Mouse (Mus musculus) midbrain, embryonic 11.5 days (tissue): ENCODE measurements at regions not wholly inside any gene's neighbourhood (a gene's known extent, or its start where the extent isn't known, plus 50 kb on each side); places are given as distances from the start of the nearest gene placed in this dataset.

Source experiments
- ATAC-seq: fragments of 200-750 bp; cut with Nextera tagmentation; 2 replicates; pipeline ENCODE4 v1.8.0; 2017; ENCODE audit warnings: moderate TSS enrichment, moderate library complexity; ENCODE audit not compliant: low FRiP score
- DNase-seq: peaks from one replicate; pipeline ENCODE4 v3.0.0; 2015; ENCODE audit warnings: low spot score; ENCODE audit errors: missing footprints
- H3K27ac ChIP-seq: fragments of 300-500 bp; sonication (generic); 2 replicates; pipeline ENCODE4 v1.5.1; 2014; ENCODE audit warnings: low read depth, low read length
- H3K27me3 ChIP-seq: fragments of 300-500 bp; sonication (generic); 2 replicates; pipeline ENCODE4 v1.6.1; 2014; ENCODE audit warnings: mild to moderate bottlenecking, low read length, moderate library complexity, mixed read lengths; ENCODE audit not compliant: control insufficient read depth, insufficient read depth
- H3K36me3 ChIP-seq: fragments of 300-500 bp; sonication (generic); 2 replicates; pipeline ENCODE4 v1.6.1; 2014; ENCODE audit warnings: mild to moderate bottlenecking, low read length, moderate library complexity, mixed read lengths; ENCODE audit not compliant: control insufficient read depth, insufficient read depth
- H3K4me1 ChIP-seq: fragments of 300-500 bp; sonication (generic); 2 replicates; pipeline ENCODE4 v1.6.1; 2014; ENCODE audit warnings: low read length; ENCODE audit not compliant: control insufficient read depth, insufficient read depth
- H3K4me2 ChIP-seq: fragments of 300-500 bp; sonication (generic); 2 replicates; pipeline ENCODE4 v1.6.1; 2014; ENCODE audit warnings: mild to moderate bottlenecking, moderate library complexity
- H3K4me3 ChIP-seq: fragments of 300-500 bp; sonication (generic); 2 replicates; pipeline ENCODE4 v1.5.1; 2014; ENCODE audit warnings: low read depth, low read length
- H3K9ac ChIP-seq: fragments of 300-500 bp; sonication (generic); 2 replicates; pipeline ENCODE4 v1.6.1; 2014; ENCODE audit warnings: low read length
- H3K9me3 ChIP-seq: fragments of 300-500 bp; sonication (generic); 2 replicates; pipeline ENCODE4 v1.6.1; 2016; ENCODE audit warnings: low read length; ENCODE audit not compliant: control insufficient read depth
- WGBS: fragments of 180-500 bp; shearing (Covaris S2); extraction: QIAGEN DNeasy Blood & Tissue Kit; methylation state at CpG from one replicate; pipeline ENCODE4 v1.1.7; 2014; 5-methylcytosine and 5-hydroxymethylcytosine counted together

- Histone ChIP-seq H3K9ac (no peak overlapping the region), H3K4me3 (no peak overlapping the region), H3K27me3 (no peaks in the 10 kb centered on the region), H3K4me2 (no peak overlapping the region), H3K27ac (no peak overlapping the region), H3K9me3 (no peaks in the 10 kb centered on the region), H3K36me3 (no peaks in the 10 kb centered on the region), H3K4me1 (no peaks in the 10 kb centered on the region)
- WGBS, result 88% methylated on average over 5 of the region's 5 CpGs
- ATAC-seq (no peak), DNase-seq (no peak)
Measured at GRCm38 (mm10) chr9:85985671-85986070, 143.5 kb downstream of the Tpbg start.

DNA sequence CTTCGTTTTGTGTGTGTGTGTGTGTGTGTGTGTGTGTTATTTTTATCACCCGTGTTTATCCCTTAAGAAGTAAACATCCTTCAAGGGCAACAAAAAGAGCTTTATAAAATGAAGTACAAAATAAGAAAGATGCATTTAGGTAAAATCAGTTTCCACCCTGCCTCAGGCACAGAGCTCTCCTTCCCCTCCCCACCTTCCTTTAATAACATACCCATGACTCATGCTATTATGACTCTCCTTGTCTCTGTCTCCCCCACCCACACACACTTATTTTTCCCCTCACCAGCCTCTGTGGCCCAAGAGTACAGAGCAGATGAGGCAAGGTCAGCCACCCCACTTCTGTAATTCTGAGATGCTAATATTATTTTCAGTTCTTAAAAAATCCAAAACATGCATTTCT is 144.0 kb downstream of the Tpbg start:
- no peak for ATAC-seq
- WGBS, result 76% methylated on average over 2 of the region's 2 CpGs
- H3K4me3 ChIP-seq, result no peak overlapping the region

GRCm38 (mm10) chr9:86002996-86003395 is 160.8 kb downstream of the Tpbg start:
- no peak overlapping the region for H3K9ac ChIP-seq
- no peaks in the 10 kb centered on the region for H3K36me3 ChIP-seq
- 81% methylated on average over 2 of the region's 2 CpGs for WGBS
- H3K9me3 ChIP-seq, result no peaks in the 10 kb centered on the region
- DNase-seq (peak; percentile 26), ATAC-seq (no peak)
- no peaks in the 10 kb centered on the region for H3K27me3 ChIP-seq
- no peak overlapping the region for H3K27ac ChIP-seq
- H3K4me1 ChIP-seq, result no peaks in the 10 kb centered on the region
- H3K4me2 ChIP-seq, result no peak overlapping the region
- H3K4me3 ChIP-seq, result no peak overlapping the region

More for the DNA sequence above, 144.0 kb downstream of the Tpbg start:
- Histone ChIP-seq H3K4me1 (no peaks in the 10 kb centered on the region), H3K9me3 (no peaks in the 10 kb centered on the region), H3K36me3 (no peaks in the 10 kb centered on the region), H3K4me2 (no peak overlapping the region), H3K9ac (no peak overlapping the region), H3K27me3 (no peaks in the 10 kb centered on the region), H3K27ac (no peak overlapping the region)
- no peak for DNase-seq

DNA sequence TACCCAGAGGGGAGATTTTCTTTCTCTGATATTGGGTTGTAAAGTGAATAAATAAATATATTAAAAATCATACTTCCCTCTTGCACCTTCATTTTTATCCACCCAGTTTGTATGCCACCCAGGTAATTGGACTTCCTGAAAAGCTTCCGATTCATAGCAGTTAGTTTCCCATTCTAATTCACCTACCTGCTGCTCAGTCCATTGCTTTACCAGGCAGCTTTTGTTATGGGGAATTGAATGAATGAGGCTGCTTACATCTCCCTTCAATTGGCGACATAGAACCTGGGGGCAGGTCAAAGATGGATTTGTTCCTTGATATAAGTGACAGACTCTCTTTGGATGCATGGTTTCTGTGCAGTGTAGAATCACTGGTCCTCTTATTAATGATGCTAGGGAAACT is 169.5 kb downstream of the Tpbg start:
- Histone ChIP-seq H3K4me3 (no peak overlapping the region), H3K9ac (no peak overlapping the region), H3K4me2 (no peak overlapping the region), H3K4me1 (no peaks in the 10 kb centered on the region), H3K27ac (no peak overlapping the region), H3K27me3 (no peaks in the 10 kb centered on the region), H3K36me3 (no peaks in the 10 kb centered on the region), H3K9me3 (no peaks in the 10 kb centered on the region)
- peak; percentile 75 for DNase-seq
- no peak for ATAC-seq
- 76% methylated on average over 2 of the region's 2 CpGs for WGBS

GRCm38 (mm10) chr9:86015841-86016240 is 173.7 kb downstream of the Tpbg start:
- no peak for ATAC-seq
- Histone ChIP-seq H3K27ac (no peak overlapping the region), H3K9ac (no peak overlapping the region), H3K4me1 (no peaks in the 10 kb centered on the region), H3K4me3 (no peak overlapping the region), H3K4me2 (no peak overlapping the region), H3K9me3 (no peaks in the 10 kb centered on the region), H3K36me3 (no peaks in the 10 kb centered on the region), H3K27me3 (no peaks in the 10 kb centered on the region)
- 78% methylated on average over 4 of the region's 4 CpGs for WGBS
- DNase-seq, result peak; percentile 75

DNA sequence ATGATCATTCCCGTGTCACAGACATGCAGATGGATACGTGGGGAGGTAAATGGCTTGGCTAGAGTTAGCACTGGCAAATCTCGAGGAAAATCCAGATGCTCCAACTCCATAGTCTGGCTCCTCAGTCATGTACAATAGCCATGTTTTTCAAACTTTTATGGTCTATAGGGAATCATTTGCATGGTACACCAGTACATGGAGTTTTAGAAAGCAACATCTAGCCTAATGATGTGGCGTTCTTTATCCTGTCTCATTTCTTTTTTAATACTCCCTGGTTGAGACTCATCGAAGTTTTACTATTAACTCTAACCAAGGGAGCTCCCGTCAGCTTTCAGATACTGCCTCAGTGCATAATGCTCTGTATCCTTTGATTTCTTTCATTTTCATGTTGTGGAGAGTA is 178.0 kb downstream of the Tpbg start:
- H3K4me2 ChIP-seq, result no peak overlapping the region
- H3K9me3 ChIP-seq, result no peaks in the 10 kb centered on the region

GRCm38 (mm10) chr9:86020765-86021164 is 178.6 kb downstream of the Tpbg start:
- no peak overlapping the region for H3K4me3 ChIP-seq
- no peak overlapping the region for H3K9ac ChIP-seq
- H3K27ac ChIP-seq, result no peak overlapping the region
- H3K9me3 ChIP-seq, result no peaks in the 10 kb centered on the region
- H3K4me1 ChIP-seq, result no peaks in the 10 kb centered on the region
- ATAC-seq (no peak), DNase-seq (peak; percentile 67)
- 65% methylated on average over 4 of the region's 4 CpGs for WGBS
- no peak overlapping the region for H3K4me2 ChIP-seq
- H3K27me3 ChIP-seq, result no peaks in the 10 kb centered on the region
- H3K36me3 ChIP-seq, result no peaks in the 10 kb centered on the region

More for the DNA sequence above, 178.0 kb downstream of the Tpbg start:
- Histone ChIP-seq H3K9ac (no peak overlapping the region), H3K27me3 (no peaks in the 10 kb centered on the region), H3K4me1 (no peaks in the 10 kb centered on the region), H3K4me3 (no peak overlapping the region), H3K27ac (no peak overlapping the region), H3K36me3 (no peaks in the 10 kb centered on the region)
- WGBS, result 92% methylated on average over 6 of the region's 6 CpGs
- DNase-seq (peak; percentile 4), ATAC-seq (no peak)

DNA sequence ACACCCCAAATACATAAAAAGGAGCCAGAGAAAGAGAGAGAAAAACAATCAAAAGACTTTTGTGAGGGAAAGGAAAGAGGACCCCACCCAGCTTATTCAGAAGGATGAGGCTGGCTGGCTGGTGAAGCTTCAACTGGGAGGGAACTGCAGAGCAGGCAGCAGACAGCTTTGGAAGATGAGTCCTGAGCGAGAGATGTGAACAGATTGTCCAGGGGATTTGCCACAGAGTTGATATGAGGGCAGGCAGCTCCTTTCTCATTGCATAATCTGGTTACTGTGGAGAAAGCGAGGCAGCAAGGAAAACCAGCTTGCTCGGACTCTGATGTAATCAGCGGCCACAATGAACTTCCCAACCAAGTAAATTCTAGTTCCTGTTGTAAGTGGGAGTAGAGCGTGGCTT is 188.6 kb downstream of the Tpbg start:
- Histone ChIP-seq H3K9ac (no peak overlapping the region), H3K4me2 (no peak overlapping the region), H3K4me3 (no peak overlapping the region), H3K27ac (no peak overlapping the region), H3K36me3 (no peaks in the 10 kb centered on the region), H3K27me3 (no peaks in the 10 kb centered on the region), H3K4me1 (no peaks in the 10 kb centered on the region), H3K9me3 (no peaks in the 10 kb centered on the region)
- DNase-seq (no peak), ATAC-seq (0 out of 2 replicates have a peak, but pooled peaks have one; percentile 19)
- 47% methylated on average over 5 of the region's 5 CpGs for WGBS

DNA sequence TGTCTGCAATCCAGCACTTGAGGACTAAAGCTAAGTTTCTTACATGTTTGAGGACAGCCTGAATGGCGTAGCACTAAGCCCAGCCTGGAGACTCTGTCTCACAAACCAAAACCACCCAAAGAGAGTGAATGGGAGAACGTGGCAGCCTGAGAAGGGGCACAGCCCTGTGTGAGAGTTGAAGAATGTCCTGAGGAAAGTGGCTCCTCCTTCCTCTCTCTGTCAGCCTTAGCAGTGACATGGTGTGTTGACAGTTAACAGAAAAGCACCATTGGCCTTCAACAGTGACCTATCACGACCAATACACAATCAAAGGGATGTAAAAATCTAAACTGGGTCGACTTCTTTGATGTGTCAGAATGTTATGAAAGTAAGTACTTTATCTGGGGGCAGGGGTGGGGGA is 201.9 kb downstream of the Tpbg start:
- Histone ChIP-seq H3K27me3 (no peaks in the 10 kb centered on the region), H3K4me2 (no peak overlapping the region), H3K36me3 (no peaks in the 10 kb centered on the region), H3K4me3 (no peak overlapping the region), H3K9me3 (no peaks in the 10 kb centered on the region), H3K9ac (no peak overlapping the region), H3K4me1 (no peaks in the 10 kb centered on the region), H3K27ac (no peak overlapping the region)
- DNase-seq, result no peak
- ATAC-seq, result no peak
- 51% methylated on average over 4 of the region's 4 CpGs for WGBS

DNA sequence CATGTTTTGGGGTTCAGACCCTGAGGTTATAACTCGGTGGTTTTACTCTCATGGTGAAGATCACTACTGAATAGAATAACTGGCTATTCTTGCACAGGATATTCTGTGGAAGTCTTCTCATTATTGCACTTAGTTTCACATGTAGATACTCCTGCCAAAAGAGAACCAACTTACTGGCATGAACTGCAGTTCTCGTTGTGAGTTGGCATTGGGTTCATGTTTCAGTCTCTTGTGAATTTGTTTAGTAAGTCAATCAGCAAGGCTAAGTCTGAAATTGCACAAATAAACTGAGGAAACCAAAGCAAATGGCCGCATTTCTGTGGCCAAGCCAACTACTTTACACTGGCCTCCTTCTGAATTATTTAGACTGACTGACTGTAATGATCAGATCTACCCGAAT is 215.9 kb downstream of the Tpbg start:
- ATAC-seq, result no peak
- 90% methylated on average over 4 of the region's 4 CpGs for WGBS

More for the DNA sequence above, 215.9 kb downstream of the Tpbg start:
- Histone ChIP-seq H3K4me3 (no peak overlapping the region), H3K27ac (no peak overlapping the region), H3K27me3 (no peaks in the 10 kb centered on the region), H3K36me3 (no peaks in the 10 kb centered on the region), H3K9me3 (no peaks in the 10 kb centered on the region), H3K4me2 (no peak overlapping the region), H3K9ac (no peak overlapping the region), H3K4me1 (no peaks in the 10 kb centered on the region)
- DNase-seq, result no peak
